Mouse (Mus musculus) G1E (cell line): ENCODE data around the gene Auts2.

Experiments
- CTCF ChIP-seq: IDR thresholded peaks from 2 replicates; pipeline ENCODE4 v1.5.1; 2012; ENCODE audit warnings: low read depth, low read length, inconsistent platforms, mixed read lengths
- GATA1 ChIP-seq: IDR thresholded peaks from 2 replicates; pipeline ENCODE4 v1.6.1; 2012; ENCODE audit warnings: borderline replicate concordance, low read length, inconsistent platforms, mixed read lengths
- GATA2 ChIP-seq: IDR thresholded peaks from 2 replicates; pipeline ENCODE4 v1.6.1; 2012; ENCODE audit warnings: low read depth, low read length, inconsistent platforms, borderline replicate concordance
- POLR2AphosphoS5 ChIP-seq: IDR thresholded peaks from 2 replicates; pipeline ENCODE4 v1.6.1; 2012; ENCODE audit warnings: low read depth, low read length, inconsistent platforms; ENCODE audit not compliant: insufficient replicate concordance

- TF ChIP-seq CTCF (no peak), GATA2 (no peak), GATA1 (no peak), POLR2AphosphoS5 (no peak)
These were observed 1067.9 kb downstream of the Auts2 start for GRCm38 (mm10) chr5:131475278-131475677.
